Mouse (Mus musculus): ENCODE measurements around the gene Camta1. TPM values are rescaled to one million over a fixed set of nuclear protein-coding genes. Genes with fewer than 3 reads are reported as not detected.
A peak's percentile ranks its signal among the peaks of the same experiment; 100 is the strongest.

Gene Camta1
- total RNA-seq, 2 experiments from 2014 or later: 247 to 265 TPM

DNA sequence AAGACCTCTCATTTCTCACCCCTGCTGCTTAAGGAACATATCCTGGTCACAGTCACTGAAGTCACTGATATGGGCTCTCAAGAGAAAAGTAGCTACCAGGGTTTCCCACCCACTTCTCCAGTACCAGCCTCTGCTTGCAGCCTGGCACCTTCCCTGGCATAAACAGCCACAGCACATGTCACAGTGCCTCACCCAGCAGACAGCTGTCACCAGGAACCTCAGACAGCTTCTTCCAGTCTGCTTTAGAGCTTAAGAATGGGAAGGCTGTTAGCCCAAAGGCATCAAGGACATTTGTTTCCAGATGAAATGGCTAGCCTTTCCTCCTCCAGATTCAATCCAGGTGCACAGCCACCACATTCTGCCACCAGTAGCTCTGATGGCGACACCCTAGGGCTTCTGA, 697.4 kb downstream of the Camta1 start:
- DNase-seq (ENCODE audit: low spot score in 2 of 2): no peak

DNA sequence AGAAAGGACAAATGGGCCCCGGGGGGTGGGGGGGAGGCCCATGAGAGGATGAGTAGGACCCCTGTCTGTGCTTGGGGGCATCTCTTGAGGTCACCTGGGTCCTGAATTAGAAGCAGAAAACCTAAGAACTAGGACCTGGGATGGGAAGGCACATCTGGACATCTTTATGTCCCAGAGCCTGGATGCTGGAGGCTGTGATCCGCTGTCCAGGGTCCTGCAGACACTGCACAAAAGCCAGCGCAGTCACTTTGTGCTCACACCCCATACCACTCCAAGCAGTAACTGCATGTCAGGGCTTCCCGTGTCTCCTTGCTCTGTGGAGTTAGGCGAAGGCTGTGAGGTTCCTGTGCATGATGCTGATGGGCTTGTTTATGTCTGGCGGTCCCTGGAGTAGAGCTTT, 699.8 kb downstream of the Camta1 start:
- no peak for DNase-seq (ENCODE audit: low spot score in 2 of 2)

DNA sequence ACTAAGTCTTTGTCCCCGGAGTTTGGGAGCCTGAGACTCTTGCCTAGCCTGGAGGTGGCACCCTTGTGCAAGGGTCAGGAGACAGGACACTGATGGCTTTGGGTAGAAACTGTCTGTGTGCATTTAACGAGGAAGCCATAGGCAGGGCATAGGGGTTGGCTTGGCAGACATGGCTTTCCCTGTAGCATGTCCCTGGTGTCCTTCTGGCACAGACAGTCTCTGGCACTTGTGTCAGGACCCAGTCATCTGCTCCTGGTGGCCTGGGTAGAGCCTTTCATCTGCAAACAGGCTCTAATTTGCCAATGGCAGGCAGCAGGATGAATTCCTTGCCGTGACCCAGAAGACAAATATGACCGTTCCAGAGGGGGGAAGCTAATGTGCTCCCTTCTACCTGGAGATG, 700.7 kb downstream of the Camta1 start:
- no peak for DNase-seq (ENCODE audit: low spot score in 2 of 2)

DNA sequence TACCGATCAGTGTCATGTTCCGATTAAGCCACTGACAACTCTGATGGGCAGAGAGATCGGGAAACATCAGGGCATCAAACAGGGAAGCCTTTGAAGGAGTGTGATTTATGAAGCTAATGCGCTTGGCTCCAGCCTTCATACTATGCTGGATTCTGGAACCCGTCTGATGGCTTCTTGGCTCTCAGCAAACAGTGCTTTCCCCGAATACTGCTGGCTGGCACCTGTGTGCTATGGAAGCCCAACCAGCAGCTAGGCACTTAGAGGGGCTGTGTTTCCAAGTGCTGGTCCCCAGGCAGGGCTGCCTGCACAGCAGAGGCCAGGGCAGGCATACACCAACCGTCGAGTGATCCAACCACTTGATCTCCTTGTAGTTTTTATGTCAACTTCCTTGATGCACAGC, 701.2 kb downstream of the Camta1 start:
- DNase-seq (ENCODE audit: low spot score in 2 of 2): no peak

DNA sequence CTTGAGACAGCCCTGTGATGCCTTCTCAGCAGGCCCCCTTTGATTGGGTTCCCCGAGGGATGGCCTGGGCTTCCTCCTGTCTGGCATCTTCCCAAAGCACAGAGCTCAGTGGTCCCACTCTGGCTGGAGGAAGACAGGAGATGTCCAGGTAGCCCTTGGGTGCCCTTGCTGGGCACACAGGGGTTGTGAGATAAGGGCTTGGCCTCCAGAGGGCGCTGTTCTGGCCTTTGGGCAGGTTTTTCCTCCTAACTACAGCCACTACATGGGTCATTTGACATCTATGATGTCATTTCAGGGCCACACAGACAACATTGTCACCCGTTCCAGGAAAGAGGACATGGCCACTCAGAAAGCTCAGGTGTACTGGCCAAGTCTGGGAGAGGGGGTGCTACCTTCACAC, 703.4 kb downstream of the Camta1 start:
- no peak for DNase-seq (ENCODE audit: low spot score in 2 of 2)

DNA sequence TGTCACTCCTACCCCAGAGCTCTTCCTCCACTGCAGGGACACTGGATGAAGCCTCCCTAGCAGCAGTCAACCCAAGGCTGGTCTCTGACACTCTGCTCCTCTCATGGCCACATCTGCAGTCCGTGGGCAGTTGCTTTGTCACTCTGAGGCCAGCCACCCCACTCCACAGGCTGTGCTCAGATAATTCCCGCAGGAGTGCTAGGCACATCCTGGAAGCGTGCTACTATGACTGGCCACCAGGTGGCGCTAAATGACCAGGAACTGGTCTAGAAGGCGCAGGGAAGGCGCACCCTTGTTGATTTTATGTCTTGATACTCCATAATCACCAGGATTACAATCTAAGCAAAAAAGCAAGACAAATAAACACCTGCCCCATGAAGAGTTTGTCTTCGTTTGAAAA, 704.8 kb downstream of the Camta1 start:
- DNase-seq (ENCODE audit: low spot score in 2 of 2): peak; percentile 88 to 97

DNA sequence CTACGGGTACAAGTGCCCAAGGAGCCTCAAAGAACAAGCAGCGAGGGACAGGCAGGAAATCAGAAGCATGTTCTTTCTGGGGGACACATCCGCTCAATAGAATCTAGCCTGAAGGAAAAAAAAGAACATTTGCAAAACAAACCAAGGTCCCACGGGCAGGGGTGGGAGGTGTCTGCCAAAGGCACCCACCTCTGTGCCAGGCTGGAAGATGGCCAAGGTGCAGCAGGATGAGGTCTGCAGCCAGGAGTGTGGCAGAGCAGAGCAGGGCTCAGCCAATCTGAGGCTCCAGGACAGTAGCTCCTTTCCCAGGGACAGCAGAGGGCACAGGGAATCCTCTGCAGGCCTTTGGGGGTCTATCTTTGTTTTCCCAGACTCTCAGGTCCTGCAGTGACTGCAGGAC, 706.1 kb downstream of the Camta1 start:
- no peak for DNase-seq (ENCODE audit: low spot score in 2 of 2)

DNA sequence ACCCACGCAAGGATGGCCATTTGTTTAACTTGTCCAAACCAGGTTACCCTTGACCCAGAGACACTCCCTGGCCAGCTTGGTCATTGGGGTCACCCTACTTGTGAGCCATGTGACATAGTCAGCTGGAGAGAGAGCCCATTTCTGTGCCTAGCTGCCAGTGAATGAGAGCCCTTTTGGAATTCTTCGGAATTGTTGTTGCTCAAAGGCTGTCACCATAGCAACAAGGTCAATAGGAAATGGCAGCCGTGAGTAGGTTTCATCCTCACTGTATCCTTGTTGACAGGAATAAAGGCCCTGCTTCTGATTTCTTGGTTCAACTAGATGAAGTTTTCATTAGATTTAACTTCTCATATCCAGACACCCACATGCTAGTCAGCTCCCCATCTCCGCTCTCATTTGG, 707.4 kb downstream of the Camta1 start:
- DNase-seq (ENCODE audit: low spot score in 2 of 2): no peak

DNA sequence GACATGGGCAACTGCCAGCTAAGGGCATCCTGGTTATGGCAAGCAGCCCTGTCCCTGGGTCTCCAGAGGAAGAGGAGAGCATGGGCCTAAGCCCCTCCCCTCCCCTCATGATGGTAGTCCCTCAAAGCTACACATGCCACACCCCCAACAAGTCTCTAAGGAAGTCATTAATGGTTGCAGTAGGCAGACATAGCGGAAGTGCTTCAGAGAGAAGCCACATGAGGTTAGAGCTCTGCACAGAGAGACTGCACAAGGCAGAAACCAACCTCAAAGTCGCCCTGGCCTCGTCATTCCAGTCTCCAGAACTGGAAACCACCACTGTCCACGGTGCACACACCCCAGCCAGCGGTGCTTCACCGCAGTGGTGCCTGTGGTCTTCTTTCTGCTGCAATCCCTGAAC, 709.7 kb downstream of the Camta1 start:
- DNase-seq (ENCODE audit: low spot score in 2 of 2): no peak

DNA sequence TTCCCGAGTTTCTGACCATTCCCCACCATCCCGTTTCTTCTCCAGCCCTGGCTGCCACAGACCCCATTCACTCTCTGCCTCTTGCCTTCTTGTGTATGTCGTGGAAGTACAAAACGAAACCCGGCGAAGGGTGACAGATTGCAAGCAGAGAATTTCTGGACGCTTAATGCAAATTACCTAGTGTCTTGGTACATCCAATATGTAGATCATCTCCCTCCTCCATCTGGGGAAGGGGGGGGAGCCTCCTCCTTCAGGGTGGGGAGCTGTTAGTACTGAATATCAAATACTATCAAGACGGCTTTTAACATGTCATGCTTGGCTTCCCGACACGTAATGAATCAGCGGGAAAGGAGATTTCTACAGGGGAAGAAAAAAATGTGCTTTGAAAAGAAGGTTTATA, 710.8 kb downstream of the Camta1 start:
- DNase-seq (ENCODE audit: low spot score in 2 of 2): no peak

DNA sequence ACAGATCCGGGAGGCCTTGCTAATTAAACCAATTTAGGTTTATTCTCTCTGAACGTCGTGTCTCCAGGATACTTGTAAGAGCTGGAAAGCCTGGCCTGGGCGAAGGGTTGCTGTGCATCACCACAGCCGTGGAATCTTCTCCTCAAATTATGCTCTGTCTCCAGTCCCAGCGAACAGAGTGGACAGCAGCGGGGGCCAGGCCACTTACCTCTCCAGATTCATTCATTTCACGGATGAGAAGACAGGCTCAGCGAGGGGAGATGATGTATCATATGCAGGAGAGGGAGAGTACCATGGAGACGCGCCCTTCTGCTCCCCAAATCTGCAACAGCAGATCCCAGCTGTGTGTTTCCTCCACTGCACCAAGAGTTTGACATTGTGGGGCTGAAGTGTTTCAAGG, 711.6 kb downstream of the Camta1 start:
- DNase-seq (ENCODE audit: low spot score in 2 of 2): no peak

DNA sequence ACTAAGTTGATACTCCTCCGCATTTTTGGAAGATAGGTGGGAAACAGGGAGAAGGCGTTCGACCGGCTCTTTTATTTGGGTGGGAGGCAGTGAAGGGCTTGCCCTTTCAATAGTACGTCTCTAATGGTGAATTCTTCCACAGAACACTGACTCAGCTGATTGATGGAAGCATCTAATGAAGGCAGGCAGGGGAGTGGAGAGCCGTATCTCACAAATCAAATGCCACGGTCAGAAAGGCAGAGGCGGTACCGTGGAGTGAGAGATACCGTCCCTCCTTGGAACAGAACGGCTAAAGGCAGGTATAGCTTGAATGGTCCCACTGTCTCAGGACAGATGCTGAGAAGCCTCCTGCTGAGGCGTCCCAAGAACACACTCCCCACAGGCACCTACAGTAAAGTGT, 714.1 kb downstream of the Camta1 start:
- no peak for DNase-seq (ENCODE audit: low spot score in 2 of 2)

DNA sequence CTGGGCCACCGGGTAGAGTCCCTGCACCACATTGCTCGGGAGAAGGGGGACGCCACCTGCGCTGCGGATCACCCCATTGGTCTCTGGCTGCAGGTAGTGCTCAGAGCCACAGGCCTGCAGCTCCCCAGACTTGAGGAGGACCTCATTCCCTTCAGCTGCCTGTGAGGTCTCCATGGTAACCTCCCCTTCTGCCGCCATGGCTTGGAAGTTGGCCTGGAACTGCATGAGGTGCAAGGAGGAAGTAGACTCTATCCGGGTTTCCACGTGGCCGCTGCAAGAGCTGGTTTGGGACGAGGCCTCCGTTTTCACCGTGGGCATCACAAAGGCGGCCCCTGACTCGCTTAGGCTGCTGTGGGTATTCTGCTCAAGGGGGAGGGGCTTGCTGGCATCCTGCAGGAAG, 717.6 kb downstream of the Camta1 start:
- DNase-seq (ENCODE audit: low spot score in 2 of 2): no peak

DNA sequence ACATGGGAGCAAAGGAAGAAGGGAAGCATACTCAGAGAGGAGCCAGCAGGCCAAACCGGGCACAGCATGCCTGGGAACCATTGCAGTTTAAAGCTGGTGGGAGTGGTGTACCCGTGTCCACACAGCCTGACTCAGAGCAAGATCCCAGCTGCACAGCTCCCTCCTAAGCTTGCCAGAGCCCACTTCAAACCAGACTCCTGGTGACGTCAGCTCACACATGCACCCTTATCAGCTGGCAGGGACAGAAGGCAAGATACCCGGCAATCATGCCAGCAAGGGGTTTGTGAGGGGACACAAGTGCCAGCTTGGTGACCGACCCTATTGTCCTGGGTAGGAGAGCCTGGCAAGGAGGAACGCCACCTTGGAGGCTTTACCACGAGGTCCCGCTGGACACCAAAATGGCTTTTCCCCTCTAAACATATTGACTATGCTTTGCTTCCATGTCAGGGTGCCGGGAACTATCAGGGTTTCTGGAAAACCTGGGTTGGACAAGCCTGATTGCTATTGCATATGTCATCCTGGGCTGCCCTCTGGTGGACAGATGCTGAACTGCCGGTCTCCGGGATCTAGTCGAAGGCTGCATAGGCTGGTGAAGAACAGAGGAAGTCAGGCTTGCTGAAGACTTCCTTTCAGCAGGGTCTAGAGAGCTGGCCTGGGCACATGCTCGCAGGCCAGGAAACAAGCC, 720.3 kb downstream of the Camta1 start:
- peak; percentile 98 to 100 for DNase-seq (ENCODE audit: low spot score in 2 of 2)

DNA sequence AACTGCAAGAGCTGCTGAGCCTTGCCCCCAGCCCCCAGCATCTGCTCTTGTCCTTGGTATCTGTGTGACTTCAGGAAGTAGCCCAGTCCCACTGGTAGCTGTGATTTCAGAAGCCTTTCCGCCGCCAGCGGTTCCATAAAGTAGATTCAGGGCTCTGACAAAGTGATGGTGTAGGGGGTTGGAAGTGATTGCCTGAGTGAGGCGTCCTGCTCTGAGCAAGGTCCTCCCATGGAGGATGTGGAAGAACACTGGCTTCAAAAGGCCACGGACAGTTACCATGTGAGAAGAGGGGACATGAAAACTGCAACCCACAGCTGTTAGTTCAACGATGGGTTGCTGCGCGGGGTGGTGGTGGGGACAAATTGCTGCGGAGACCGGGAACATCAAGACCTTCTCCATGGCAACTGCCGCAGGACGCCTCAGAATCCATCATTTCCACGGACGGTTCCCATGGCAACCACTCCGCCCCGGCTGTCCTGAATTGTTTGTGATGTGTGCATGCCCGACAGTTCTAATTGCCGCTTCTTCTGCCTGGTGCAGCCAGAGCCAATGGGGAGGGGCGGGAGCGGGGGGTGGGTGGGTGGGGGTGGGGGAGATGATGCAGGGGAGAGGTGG, 721.2 kb downstream of the Camta1 start:
- DNase-seq (ENCODE audit: low spot score in 2 of 2): peak; percentile 88 to 94

DNA sequence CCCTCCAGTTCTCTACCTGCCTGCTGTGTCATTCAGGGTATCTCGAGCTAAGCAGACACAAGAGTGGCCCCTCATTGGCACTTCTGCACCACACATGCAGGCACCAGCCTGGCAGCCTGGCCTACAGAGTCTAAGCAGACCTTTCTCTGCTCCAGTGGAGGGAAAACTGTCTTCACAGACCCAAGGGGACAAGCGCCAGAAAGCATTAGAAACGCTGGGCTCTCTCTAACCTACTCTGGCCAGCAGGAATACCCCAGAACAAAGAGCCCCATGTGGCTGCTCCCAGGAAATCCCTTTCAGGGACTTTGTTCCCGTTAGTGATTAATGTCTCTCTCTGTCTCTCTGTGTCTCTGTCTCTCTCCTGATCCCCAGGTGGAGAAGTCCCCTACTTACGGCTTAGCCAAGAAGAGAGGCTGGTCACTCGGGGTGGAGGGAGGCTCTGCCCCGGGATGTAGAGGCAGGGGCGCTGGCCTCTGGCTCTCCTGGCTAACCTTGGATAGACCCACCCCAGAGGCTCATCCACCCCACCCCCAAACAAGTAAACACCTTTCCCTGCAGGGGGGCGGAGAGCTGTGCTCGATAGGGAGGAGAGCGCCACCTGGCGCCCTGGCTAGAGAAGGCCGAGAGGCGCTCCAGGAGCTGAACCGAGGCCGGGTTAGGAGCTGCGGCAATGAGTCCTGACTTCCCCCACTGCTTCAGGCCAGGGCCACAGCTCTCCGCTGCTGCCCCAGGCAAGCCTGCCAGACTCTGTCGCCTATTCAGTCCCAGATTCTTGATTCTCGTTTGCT, 722.4 kb downstream of the Camta1 start:
- DNase-seq (ENCODE audit: low spot score in 2 of 2): peak; percentile 87 to 89

DNA sequence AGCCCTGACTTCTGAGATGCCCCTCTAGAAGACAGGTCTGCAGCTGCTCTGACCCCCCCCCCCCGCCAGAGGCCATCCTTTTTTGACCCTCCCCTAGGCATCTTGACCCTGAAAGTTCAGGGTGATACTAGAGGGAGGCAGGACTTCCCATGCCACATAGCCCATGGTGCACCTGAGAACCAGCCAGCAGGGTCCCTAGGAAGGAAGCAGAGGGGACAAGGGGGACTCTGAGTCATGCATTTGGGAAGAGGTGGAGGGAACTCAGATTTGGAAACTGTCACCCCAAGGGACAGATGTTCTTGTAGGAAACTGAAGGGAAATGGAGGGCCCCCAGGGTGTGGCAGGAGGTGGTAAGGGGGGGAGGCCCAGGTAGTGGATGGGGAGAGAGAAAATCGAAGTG, 723.1 kb downstream of the Camta1 start:
- no peak for DNase-seq (ENCODE audit: low spot score in 2 of 2)

DNA sequence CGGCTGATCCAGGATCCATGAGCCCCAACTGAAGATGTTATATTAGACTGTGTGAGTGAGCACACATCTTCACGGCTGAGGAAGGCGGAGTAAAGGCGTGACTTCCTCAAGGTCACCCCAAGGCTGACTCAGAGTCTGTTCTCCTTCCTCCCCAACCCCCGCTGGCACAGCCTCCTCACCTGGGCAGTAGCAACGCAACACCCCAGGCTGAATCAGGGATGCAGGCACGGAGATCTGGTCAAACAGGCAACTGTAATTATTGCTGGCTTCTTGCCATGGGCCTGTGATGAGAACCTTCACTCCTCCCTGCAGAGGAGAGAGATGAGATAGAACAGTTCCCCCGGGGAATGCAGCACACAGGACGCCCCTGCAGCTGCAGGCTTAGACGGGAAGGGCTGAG, 723.5 kb downstream of the Camta1 start:
- DNase-seq (ENCODE audit: low spot score in 2 of 2): no peak

DNA sequence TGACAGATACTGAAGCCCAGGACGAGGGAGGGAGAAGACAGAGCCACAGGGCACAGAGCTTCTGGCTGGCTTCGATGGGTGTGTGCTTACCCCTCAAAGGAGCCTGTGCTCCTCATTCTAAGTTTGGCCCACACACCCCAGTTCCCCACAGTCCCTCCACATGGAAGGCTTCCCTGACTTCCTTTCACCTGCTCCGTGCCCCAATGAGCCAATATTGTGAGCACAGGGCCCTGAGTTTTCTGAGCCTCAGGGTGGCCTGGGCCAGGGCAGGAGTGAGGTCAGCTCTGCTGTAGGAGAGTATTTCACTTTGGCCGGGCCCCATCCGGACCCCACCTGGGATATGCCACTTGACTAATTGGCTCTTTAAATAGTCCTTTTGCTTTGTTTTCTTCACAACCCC, 724.0 kb downstream of the Camta1 start:
- no peak for DNase-seq (ENCODE audit: low spot score in 2 of 2)

DNA sequence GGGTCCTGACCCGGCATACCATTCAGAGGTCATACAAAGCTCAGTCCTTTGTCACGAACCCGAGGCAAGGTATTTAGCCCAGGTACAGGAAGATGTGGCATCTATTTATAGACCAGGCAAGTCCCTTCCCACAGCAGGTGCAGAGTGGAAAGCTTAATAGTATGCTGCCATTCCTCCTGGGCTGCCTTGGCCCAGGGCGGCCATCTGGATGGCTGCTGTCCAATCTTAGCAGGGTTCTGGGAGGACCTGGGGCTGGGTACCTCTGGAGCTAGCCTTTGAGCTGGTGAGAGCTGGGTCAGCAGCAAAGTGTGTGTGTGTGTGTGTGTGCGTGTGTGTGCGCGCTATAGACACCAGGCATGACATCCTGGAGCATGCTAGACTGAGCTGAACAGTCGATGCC, 726.2 kb downstream of the Camta1 start:
- DNase-seq (ENCODE audit: low spot score in 2 of 2): no peak

DNA sequence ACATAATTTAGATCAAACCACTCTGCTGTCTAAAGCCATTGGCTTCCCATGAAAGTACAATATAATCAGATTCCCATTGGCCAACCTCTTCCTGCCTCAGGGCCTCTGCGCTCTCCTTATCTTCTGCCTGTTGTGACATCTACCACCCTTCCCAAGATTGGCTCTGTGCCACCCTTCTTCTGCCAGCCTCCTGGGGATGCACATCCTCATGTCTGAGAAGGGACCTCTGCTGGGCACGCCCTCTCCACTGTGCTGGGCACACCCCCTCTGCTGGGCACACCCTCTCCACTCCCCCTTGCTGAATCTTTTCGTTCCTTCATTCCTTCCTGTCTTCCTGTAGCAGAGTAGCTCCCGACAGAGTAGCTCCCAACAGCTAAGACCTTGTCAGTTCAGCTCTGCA, 727.9 kb downstream of the Camta1 start:
- no peak for DNase-seq (ENCODE audit: low spot score in 2 of 2)

DNA sequence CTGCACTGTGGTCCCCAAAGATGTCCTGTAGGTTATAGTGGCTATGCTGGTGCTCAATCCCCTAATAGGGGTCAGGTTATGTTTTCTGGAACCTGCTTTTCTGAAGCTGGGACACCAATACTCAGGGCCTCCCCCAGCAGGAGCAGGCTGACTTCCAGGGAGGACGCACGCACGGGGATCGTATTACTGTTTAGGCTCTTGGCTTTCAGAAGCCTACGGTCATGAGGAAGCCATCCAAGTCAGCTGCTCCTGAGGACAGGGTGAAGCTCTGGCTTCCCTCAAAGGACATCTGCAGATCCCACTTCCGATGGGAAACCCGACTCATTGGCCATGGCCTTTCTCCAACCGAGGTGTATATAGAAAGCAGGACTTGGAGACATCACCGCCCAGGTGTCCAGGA, 729.2 kb downstream of the Camta1 start:
- DNase-seq (ENCODE audit: low spot score in 2 of 2): no peak

Measured in left cerebral cortex, adult 18-20 months (tissue).